Mouse (Mus musculus) kidney, adult 8-10 months (tissue): ENCODE measurements around the gene Xndc1.
"Not testable (repeated sequence)": the region's sequence is repeated elsewhere in the genome, so short reads cannot be mapped to it uniquely, and the experiment has no call there.

Experiments
- DNase-seq, 2 experiments: peaks; one replicate each; pipeline ENCODE4 v3.0.0; 2022

Xndc1 gene

GRCm38 (mm10) chr7:102065046-102065891 lies at the start of gene Xndc1, which contains the start of the genes Rnf121 and Xntrpc:
Gene Xndc1, plus strand, starts transcription at chr7:102065511.
Gene Rnf121, minus strand, starts transcription at chr7:102065469.
Gene Xntrpc, plus strand, starts transcription at chr7:102065713.
- peak; percentile 90 to 93 for DNase-seq

- DNase-seq, result no peak
Observed at GRCm38 (mm10) chr7:102016936-102017335, 48.4 kb upstream of the Xndc1 start.

- DNase-seq, result no peak
Observed at GRCm38 (mm10) chr7:102017452-102017851, 47.9 kb upstream of the Xndc1 start.

DNA sequence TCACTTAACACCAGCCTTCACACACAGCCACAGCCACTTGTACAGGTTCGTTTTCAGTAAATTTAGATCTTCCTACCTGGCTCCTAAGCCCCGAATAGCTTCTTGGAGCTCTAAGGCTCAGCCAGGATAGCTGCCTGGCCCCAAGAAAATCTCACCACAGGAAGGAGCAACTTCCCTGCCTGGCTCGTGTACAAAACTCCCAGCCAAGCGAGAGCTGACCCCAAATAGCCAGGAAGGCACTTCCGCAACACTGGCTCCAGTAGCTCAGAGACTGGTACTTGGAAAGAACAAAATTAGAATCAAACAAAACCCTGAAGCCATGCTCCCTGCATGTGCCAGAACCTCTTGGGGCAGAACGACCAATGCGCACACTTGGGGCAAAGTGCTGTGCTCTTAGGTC lies 47.3 kb upstream of the Xndc1 start:
- DNase-seq, result peak; percentile 44 to 57

DNA sequence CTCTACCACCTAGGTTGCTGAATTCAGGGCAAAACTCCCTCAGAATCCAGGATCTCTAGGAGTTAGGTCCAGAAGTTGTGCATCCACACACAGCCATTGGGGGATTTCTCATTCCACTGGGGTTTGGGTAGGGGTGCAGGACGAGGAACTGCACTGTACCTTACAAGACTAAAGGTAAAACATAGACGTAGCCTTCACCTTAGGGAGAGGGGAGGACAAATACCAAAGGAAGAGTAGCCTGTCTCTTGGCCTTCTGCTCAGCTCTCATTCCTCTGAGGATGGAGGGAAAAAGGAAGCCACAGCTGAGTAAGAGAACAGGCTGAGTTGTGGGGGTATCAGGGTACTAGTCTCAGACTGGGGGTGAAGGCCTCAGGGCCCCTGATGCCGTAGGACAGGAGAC lies 46.7 kb upstream of the Xndc1 start, which contains the start of gene Il18bp:
Il18bp (minus strand) TSS at position 101 of the 400 bp plus-strand sequence.
- DNase-seq, result no peak

GRCm38 (mm10) chr7:102019362-102019761 lies 45.9 kb upstream of the Xndc1 start:
- no peak for DNase-seq

GRCm38 (mm10) chr7:102020934-102021333 lies 44.4 kb upstream of the Xndc1 start:
- not testable (repeated sequence) for DNase-seq

DNA sequence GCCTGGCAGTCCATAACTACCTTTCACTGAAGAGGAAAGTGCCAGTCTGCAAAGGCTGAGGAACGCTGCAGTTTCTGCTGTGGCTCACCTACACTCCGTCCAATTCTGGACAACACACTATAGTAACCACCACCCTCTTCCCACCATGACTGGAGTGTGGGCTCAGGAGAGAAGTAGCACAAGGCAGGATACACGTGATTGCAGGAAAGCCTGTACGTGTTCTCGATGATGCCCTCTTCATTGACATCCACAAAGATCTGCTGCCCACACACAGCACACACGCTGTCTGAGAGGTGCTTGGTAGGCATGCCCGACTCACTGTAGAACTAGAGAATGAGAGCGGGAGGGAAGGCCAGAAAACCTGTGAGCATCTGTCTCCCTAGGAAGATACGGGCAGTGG lies 41.5 kb upstream of the Xndc1 start:
- DNase-seq, result no peak

DNA sequence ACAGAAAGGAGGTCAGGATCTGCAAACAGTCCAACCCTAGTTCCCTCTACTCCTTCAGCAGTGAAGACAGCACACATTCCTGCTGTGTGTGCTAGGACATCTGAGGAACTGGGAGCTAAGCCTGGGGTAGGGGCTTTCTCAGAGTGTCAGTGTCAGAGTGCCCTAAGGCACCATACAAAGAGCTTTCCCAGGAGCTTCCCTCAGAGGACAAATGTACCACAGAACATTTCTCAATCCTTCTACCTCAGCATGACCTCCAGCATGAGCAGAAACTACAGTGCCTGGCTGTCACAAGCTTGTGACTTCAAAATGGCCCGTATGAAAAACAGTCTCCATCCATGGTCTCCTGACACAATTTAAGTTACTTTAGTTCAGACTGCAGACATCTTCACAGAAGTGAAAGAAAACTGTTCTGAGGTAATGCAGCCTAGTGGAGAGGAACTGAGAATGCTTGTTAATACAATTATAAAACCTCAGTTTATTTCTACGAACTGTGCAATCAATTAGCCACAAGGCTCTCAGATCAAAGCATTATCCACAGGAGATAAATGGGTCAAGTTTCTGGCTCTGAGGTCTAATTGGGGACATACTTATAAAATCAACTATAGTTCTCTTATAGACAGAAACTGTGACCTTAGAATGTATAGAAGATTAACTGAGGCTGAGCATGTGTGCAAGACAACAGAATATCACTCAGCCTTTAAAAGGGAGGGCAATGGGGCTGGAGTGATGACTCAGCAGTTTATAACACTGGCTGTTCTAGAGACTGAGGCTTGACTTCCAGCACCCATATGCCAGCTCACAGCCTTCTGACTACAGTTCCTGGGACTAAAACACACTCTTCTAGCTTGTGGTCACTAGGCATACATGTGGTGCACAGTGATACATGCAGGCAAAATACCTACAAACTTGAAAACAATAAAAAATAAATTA lies 39.9 kb upstream of the Xndc1 start:
- no peak for DNase-seq

DNA sequence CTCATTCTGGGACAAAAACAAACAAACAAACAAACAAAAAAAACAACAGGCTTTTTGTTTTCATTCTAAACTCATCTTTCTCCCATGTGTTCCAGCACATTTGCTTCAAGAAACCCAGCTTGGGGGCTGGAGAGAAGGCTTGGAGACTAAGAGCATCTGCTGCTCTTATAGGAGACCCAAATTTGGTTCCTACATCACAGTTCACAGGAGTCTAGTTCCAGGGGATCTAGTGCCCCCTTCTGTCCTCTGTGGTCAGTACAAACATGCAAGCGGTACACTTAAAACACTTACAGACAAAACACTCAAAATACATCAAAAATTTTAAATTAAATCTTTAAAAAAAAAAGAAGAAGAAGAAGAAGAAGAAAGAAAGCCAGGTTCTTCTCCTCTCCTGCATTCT lies 30.4 kb upstream of the Xndc1 start:
- DNase-seq, result no peak

GRCm38 (mm10) chr7:102035534-102035933 lies 29.8 kb upstream of the Xndc1 start:
- no peak for DNase-seq

- DNase-seq, result no peak
Observed at GRCm38 (mm10) chr7:102037318-102037717, 28.0 kb upstream of the Xndc1 start.

GRCm38 (mm10) chr7:102042314-102042713 lies 23.0 kb upstream of the Xndc1 start:
- peak in 1 of 2 experiments; percentile 59 for DNase-seq

GRCm38 (mm10) chr7:102048524-102048923 lies 16.8 kb upstream of the Xndc1 start:
- not testable (repeated sequence) for DNase-seq

DNA sequence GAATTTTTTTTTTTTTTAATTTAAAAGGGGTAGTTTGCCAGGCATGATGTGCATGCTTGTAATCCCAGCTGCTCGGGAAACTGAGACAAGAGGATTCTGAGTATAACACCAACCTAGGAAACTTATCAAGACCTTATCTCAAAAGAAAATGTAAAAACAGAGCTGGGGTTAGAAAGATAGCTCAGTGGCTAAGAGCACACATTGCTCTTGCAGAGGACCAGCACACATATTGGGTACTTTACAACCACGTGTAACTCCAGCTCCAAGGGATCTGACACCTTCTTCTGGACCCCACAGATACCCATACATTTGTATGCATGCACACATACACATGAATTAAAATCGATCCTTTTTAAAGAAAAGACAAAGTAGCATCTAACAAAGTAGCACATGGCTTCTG lies 4.0 kb upstream of the Xndc1 start:
- DNase-seq, result no peak

- peak in 1 of 2 experiments; percentile 11 for DNase-seq
Observed at GRCm38 (mm10) chr7:102062203-102062602, 3.1 kb upstream of the Xndc1 start.

DNA sequence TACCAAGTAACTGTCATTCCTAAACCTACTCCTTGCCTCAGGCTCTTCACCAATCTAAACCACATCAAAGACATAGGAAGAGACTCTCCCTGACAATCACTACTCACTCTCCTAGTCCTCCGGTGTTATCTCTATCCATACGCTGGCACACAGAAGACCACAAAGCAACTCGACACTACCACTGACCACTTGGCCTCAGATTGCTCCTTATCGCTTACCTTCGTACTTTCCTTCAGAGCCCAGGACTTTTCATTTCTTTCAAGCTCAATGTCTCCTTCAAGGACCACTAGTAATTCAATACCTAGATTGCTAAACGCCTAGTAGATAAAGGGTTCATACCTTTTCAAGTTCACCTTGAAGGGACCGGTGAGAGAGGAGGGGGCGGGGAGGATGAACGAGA lies 1.4 kb upstream of the Xndc1 start:
- DNase-seq, result no peak

- no peak for DNase-seq
Observed at GRCm38 (mm10) chr7:102064655-102065045, 661 bp upstream of the Xndc1 start.

DNA sequence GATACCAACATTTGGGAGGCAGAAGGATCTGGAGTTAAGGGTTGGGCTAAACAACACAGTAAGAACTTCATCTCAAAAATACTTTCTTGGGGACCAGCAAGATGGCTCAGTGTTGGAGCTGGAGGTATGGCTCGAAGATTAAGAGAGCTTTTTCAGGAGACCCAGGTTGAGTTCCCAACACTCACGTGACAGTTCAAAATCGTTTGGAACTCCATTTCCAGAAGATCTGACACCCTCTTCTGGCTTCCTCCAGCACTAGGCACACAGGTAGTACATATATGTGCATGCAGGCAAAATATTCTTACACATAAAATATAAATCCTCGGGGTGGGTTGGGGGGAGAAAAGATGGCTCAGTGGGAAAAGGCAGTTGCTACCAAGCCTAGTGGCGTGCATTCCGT lies 1.1 kb downstream of the Xndc1 start:
- DNase-seq, result no peak

DNA sequence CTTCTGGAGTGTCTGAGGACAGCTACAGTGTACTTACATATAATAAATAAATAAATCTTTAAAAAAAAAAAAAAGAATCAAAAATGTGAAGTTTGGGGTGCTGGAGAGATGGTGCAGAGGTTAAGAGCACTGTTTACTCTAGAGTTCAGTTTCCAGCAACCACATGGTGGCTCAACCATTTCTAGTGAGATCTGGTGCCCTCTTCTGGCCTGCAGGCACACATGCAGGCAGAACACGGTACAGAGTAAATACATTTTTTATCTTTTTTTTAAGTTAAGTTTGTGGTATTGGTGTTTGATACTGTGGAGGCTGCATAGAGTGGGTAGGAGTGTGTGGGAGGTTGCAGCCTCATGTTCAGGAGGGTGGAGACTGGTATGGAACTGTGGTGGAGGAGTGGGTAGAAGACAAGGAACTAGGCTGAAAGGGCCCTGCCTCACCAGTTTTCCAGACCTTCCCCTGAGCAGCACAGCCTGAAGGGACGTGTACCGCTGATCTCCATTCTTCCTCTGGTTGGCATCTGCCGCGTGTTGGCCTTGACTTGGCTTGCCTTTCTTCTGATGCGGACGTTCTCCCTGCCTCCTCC lies 11.5 kb downstream of the Xndc1 start:
- DNase-seq, result no peak

GRCm38 (mm10) chr7:102078517-102078916 lies 13.2 kb downstream of the Xndc1 start:
- peak; percentile 34 to 39 for DNase-seq

DNA sequence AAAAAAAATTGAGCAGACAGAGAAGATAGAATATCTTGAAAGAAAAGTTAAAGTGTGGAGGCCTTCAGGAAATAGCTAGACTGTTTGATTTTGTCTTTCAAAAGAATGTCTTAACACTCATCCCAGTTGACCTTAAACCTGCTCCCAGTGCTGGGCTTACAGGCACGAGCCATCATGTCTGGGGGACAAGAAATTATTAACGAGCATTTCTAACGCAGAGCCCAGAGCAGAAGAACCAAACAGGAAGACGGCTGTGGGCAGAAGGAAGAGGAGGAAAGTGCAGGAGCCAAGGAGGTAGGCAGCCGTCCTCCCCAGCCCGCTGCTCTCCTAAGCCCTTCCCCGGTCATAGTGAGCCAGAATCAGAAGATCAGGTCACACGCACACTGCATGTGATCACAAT lies 15.0 kb downstream of the Xndc1 start:
- DNase-seq, result peak; percentile 23 to 52

- DNase-seq, result no peak
Observed at GRCm38 (mm10) chr7:102081784-102082183, 16.5 kb downstream of the Xndc1 start.
